In the genomic region with DNA sequence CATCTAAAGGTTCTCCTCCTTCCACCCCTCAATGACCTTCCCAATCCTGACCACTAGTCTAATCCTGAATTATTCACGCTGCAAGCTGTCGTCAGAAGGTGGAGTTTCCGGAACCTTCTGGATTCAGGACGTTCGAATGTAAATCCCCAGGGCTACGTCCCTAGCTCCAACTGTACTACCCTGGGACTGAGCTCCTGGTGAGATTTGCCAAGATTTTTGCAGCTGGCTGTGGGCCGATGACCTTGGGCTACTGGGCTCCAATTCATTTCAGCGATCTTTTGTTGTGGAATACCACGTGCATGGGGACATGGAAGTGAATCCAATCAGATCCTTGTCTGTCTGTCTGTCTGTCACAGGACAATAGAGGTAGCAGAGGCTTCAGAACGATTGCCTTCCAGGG, we compare ENCODE assay signal across 27 mouse cellular contexts. TPM values are rescaled to one million over a fixed set of nuclear protein-coding genes. Genes with fewer than 3 reads are reported as not detected.
A peak's percentile ranks its signal among the peaks of the same experiment; 100 is the strongest.
DNase-seq lines count a peak whose midpoint lies in the region; ATAC-seq and TF ChIP-seq lines count a peak whose summit lies in the region.
"Had no signal": no experiment of that assay in that cellular context is flagged by ENCODE, and none has a peak within 500 bp of the region (broad histone marks: within the 10 kb centered on the region; RNA-seq: fewer than 3 reads in every experiment).

No protein-coding gene starts in this region.

- no peak for TF ChIP-seq CTCF in liver, adult 2 months (IDR thresholded peaks at IDR 0.05; ENCODE audit: low read depth, low read length)

- no peaks in the 10 kb centered on the region for H3K9me3 ChIP-seq in liver, embryonic 12.5 days (replicated peaks)
- no peaks in the 10 kb centered on the region for H3K9me3 ChIP-seq in ES-E14 (ENCODE audit: control insufficient read depth, insufficient read depth, low read depth, low read length)
- H3K9me3 ChIP-seq: embryonic facial prominence, embryonic 15.5 days; forebrain, embryonic 15.5 days; heart, embryonic 15.5 days; hindbrain, embryonic 13.5 days; midbrain, embryonic 12.5 days; neural tube, embryonic 15.5 days had no signal

- peak; percentile 51 for DNase-seq in liver, adult 2 months (ENCODE audit: extremely low read depth, low read depth, low spot score)
- DNase-seq in ES-E14 (ENCODE audit: low read depth, low spot score) (peak; percentile 40), ZHBTc4 (ENCODE audit: low read depth, low spot score) (peak; percentile 89)
- peak; percentile 73 to 82 for DNase-seq in adrenal gland, postnatal 36 days
- DNase-seq in gastrocnemius, adult 18-20 months (ENCODE audit: low spot score): no peak
- no peak for DNase-seq in urinary bladder, postnatal 4 days (ENCODE audit: low spot score in 2 of 2)
- DNase-seq: cerebellum, adult 9-11 months; gastrocnemius, postnatal 10 days; kidney, adult 18-20 months; kidney, postnatal 14 days; layer of hippocampus, postnatal 36 days; lung, adult 18-20 months; lung, postnatal 10 days; retina, postnatal 1 day; right cerebral cortex, postnatal 25 days; spleen, adult 18-20 months; thymus, postnatal 25 days had no signal

- no peak overlapping the region for H3K27ac ChIP-seq in liver, adult 2 months (replicated peaks; ENCODE audit: insufficient read depth, low read depth, low read length)
- no peak overlapping the region for H3K27ac ChIP-seq in liver, embryonic 12.5 days
- H3K27ac ChIP-seq in ES-E14 (ENCODE audit: insufficient read depth, low read depth, low read length, poor library complexity, severe bottlenecking): no peak overlapping the region
- H3K27ac ChIP-seq: embryonic facial prominence, embryonic 15.5 days; forebrain, embryonic 15.5 days; heart, adult 2 months; heart, embryonic 15.5 days; hindbrain, embryonic 13.5 days; layer of hippocampus, adult 2 months; midbrain, embryonic 12.5 days; neural tube, embryonic 15.5 days had no signal

- H3K79me2 ChIP-seq in liver, adult 2 months (ENCODE audit: control insufficient read depth, insufficient read depth, low read length): no peaks in the 10 kb centered on the region

- no peaks in the 10 kb centered on the region; the same call in 1 of the 2 replicates for H3K27me3 ChIP-seq in liver, adult 2 months (ENCODE audit: control insufficient read depth, insufficient read depth, low read length)
- H3K27me3 ChIP-seq in liver, embryonic 12.5 days (replicated peaks): peaks cover 45% of the 10 kb centered on the region
- H3K27me3 ChIP-seq: embryonic facial prominence, embryonic 15.5 days; forebrain, embryonic 15.5 days; hindbrain, embryonic 13.5 days; neural tube, embryonic 15.5 days had no signal

- TF ChIP-seq POLR2A in liver, adult 2 months (IDR thresholded peaks at IDR 0.05; ENCODE audit: extremely low read depth, insufficient read depth, low read length): no peak

- no peaks in the 10 kb centered on the region for H3K36me3 ChIP-seq in liver, adult 2 months (ENCODE audit: control insufficient read depth, insufficient read depth, low read length)
- no peaks in the 10 kb centered on the region for H3K36me3 ChIP-seq in liver, embryonic 12.5 days
- H3K36me3 ChIP-seq in ES-E14 (ENCODE audit: control insufficient read depth, insufficient read depth, low read length, poor library complexity, severe bottlenecking): no peaks in the 10 kb centered on the region
- H3K36me3 ChIP-seq: embryonic facial prominence, embryonic 15.5 days; forebrain, embryonic 15.5 days; heart, embryonic 15.5 days; hindbrain, embryonic 13.5 days; midbrain, embryonic 12.5 days; neural tube, embryonic 15.5 days had no signal

- H3K4me1 ChIP-seq in liver, adult 2 months (ENCODE audit: control insufficient read depth, insufficient read depth, low read length): no peaks in the 10 kb centered on the region
- H3K4me1 ChIP-seq in liver, embryonic 12.5 days: peaks cover 10% of the 10 kb centered on the region; the same call in 1 of the 2 replicates
- peaks cover 6 to 9% of the 10 kb centered on the region in 2 experiments for H3K4me1 ChIP-seq in ES-E14 (ENCODE audit: control insufficient read depth in 2 of 2, insufficient read depth in 2 of 2, low read length in 2 of 2, poor library complexity in 1 of 2)

- no peak overlapping the region for H3K9ac ChIP-seq in liver, adult 2 months (ENCODE audit: low read depth, low read length)
- no peak overlapping the region for H3K9ac ChIP-seq in liver, embryonic 12.5 days
- no peak overlapping the region for H3K9ac ChIP-seq in ES-E14 (ENCODE audit: insufficient read depth, low read depth, low read length, poor library complexity, severe bottlenecking)
- H3K9ac ChIP-seq: embryonic facial prominence, embryonic 15.5 days; forebrain, embryonic 15.5 days; heart, embryonic 15.5 days; hindbrain, embryonic 13.5 days; midbrain, embryonic 12.5 days; neural tube, embryonic 15.5 days had no signal

- 85% methylated on average over 10 of the region's 10 CpGs for WGBS in liver, adult 2 months
- WGBS in liver, embryonic 12.5 days (ENCODE audit: insufficient replicate concordance): 71% methylated on average over 10 of the region's 10 CpGs

- no peak for ATAC-seq in liver, embryonic 12.5 days
- ATAC-seq: forebrain, embryonic 15.5 days had no signal

- H3K4me2 ChIP-seq in liver, embryonic 12.5 days: no peak overlapping the region
- H3K4me2 ChIP-seq: embryonic facial prominence, embryonic 15.5 days; forebrain, embryonic 15.5 days; heart, embryonic 15.5 days; hindbrain, embryonic 13.5 days; liver, embryonic 11.5 days; midbrain, embryonic 12.5 days; neural tube, embryonic 15.5 days had no signal

- in situ Hi-C loops in ES-E14 (cut with MboI; ENCODE audit: low sequenced_read_pairs in 2 of 2, unreplicated experiment in 2 of 2): no loop called here

- no peak overlapping the region for H3K4me3 ChIP-seq in liver, adult 2 months (ENCODE audit: insufficient read depth, low read depth, low read length)
- H3K4me3 ChIP-seq in liver, embryonic 12.5 days: no peak overlapping the region
- no peak overlapping the region for H3K4me3 ChIP-seq in ES-E14 (ENCODE audit: insufficient read depth in 1 of 2, low read depth in 1 of 2, low read length in 2 of 2, poor library complexity in 1 of 2, severe bottlenecking in 1 of 2)
- H3K4me3 ChIP-seq: embryonic facial prominence, embryonic 15.5 days; forebrain, embryonic 15.5 days; heart, adult 2 months; heart, embryonic 15.5 days; hindbrain, embryonic 13.5 days; layer of hippocampus, adult 2 months; midbrain, embryonic 12.5 days; neural tube, embryonic 15.5 days had no signal

TF ChIP-seq in ES-E14, 5 proteins besides CTCF, POLR2A, EP300 and RAD21:
- no peak for TF ChIP-seq ZNF384 (IDR thresholded peaks at IDR 0.05; ENCODE audit: low read depth, low read length)
- TF ChIP-seq MAFK (IDR thresholded peaks at IDR 0.05; ENCODE audit: insufficient read depth, low read depth, low read length): no peak
- TF ChIP-seq ZC3H11A (IDR thresholded peaks at IDR 0.05; ENCODE audit: borderline replicate concordance, low read depth, low read length): no peak
- TF ChIP-seq HCFC1 (IDR thresholded peaks at IDR 0.05; ENCODE audit: borderline replicate concordance, insufficient read depth, low read length): no peak
- no peak for TF ChIP-seq CHD2 (IDR thresholded peaks at IDR 0.05; ENCODE audit: low read depth, low read length)
TF ChIP-seq in ES-E14: peak in this region for 0.

RNA-seq across cellular contexts. Expression of a gene that starts 6.2 kb away (rescaled TPM):
- total RNA-seq in liver, adult 2 months (2014; rRNA removed): 66.4 and 70.7 TPM in 2 replicates
- polyA plus RNA-seq in liver, adult 2 months (2012; rRNA removed): 14.0 and 16.6 TPM in 2 replicates
- polyA plus RNA-seq in liver, embryonic 12.5 days (2016; fragmentation: Nextera tagmentation; extraction: Ambion mirVana): 15.1 and 17.5 TPM in 2 replicates
- total RNA-seq in ES-E14 (2012; rRNA removed): 277 and 354 TPM in 2 replicates
- 100 to 1,000 TPM; 150 to 174 TPM for total RNA-seq in adrenal gland, postnatal 36 days (2021)
- total RNA-seq in gastrocnemius, adult 18-20 months (2021): 10 to 100 TPM; 49.0 to 55.4 TPM

RNA-seq across cellular contexts. Expression of a gene that starts 27.7 kb away (rescaled TPM):
- 135 and 170 TPM in 2 replicates for total RNA-seq in liver, adult 2 months (2014; rRNA removed)
- polyA plus RNA-seq in liver, adult 2 months (2012; rRNA removed): 41.1 and 84.0 TPM in 2 replicates
- 224 and 227 TPM in 2 replicates for polyA plus RNA-seq in liver, embryonic 12.5 days (2016; fragmentation: Nextera tagmentation; extraction: Ambion mirVana)
- 72.8 and 92.9 TPM in 2 replicates for total RNA-seq in ES-E14 (2012; rRNA removed)
- total RNA-seq in adrenal gland, postnatal 36 days (2021): 100 to 1,000 TPM; 236 to 258 TPM
- 100 to 1,000 TPM; 270 to 291 TPM for total RNA-seq in gastrocnemius, adult 18-20 months (2021)

RNA-seq across cellular contexts. Expression of a gene that starts 59.8 kb away (rescaled TPM):
- 12.2 and 14.4 TPM in 2 replicates for total RNA-seq in liver, adult 2 months (2014; rRNA removed)
- 13.0 TPM in 2 replicates for polyA plus RNA-seq in liver, adult 2 months (2012; rRNA removed)
- polyA plus RNA-seq in liver, embryonic 12.5 days (2016; fragmentation: Nextera tagmentation; extraction: Ambion mirVana): 37.2 and 41.5 TPM in 2 replicates
- 30.8 and 32.1 TPM in 2 replicates for total RNA-seq in ES-E14 (2012; rRNA removed)
- 10 to 100 TPM; 62.6 to 74.8 TPM for total RNA-seq in adrenal gland, postnatal 36 days (2021)
- total RNA-seq in gastrocnemius, adult 18-20 months (2021): 10 to 100 TPM; 22.0 to 23.3 TPM

Comparison
In these comparisons a context has a peak if more than half of its experiments do, and no peak if none do; other contexts are left out.
1. DNase-seq: peak in liver, adult 2 months (single experiment), ES-E14 (single experiment), ZHBTc4 (single experiment) and adrenal gland, postnatal 36 days (2 of 2); none in gastrocnemius, adult 18-20 months (single experiment) and urinary bladder, postnatal 4 days (0 of 2).